Mouse (Mus musculus) left cerebral cortex, adult 8-10 months (tissue): ENCODE data around the gene Wdsub1. TPM values are rescaled to one million over a fixed set of nuclear protein-coding genes. Genes with fewer than 3 reads are reported as not detected.
"Not testable (repeated sequence)": the region's sequence is repeated elsewhere in the genome, so short reads cannot be mapped to it uniquely, and the experiment has no call there.

Source experiments
- DNase-seq, 2 experiments: peaks; one replicate each; pipeline ENCODE4 v3.0.0; 2022; ENCODE audit warnings: low spot score in 2 of 2
- total RNA-seq, 4 experiments: library from RNA; stranded (reverse); gene quantifications; 2 replicates each; pipeline ENCODE4 v1.2.4; 2022

Wdsub1 gene
- total RNA-seq, result 10 to 100 TPM; 15.4 to 19.4 (median 16.9) TPM

DNA sequence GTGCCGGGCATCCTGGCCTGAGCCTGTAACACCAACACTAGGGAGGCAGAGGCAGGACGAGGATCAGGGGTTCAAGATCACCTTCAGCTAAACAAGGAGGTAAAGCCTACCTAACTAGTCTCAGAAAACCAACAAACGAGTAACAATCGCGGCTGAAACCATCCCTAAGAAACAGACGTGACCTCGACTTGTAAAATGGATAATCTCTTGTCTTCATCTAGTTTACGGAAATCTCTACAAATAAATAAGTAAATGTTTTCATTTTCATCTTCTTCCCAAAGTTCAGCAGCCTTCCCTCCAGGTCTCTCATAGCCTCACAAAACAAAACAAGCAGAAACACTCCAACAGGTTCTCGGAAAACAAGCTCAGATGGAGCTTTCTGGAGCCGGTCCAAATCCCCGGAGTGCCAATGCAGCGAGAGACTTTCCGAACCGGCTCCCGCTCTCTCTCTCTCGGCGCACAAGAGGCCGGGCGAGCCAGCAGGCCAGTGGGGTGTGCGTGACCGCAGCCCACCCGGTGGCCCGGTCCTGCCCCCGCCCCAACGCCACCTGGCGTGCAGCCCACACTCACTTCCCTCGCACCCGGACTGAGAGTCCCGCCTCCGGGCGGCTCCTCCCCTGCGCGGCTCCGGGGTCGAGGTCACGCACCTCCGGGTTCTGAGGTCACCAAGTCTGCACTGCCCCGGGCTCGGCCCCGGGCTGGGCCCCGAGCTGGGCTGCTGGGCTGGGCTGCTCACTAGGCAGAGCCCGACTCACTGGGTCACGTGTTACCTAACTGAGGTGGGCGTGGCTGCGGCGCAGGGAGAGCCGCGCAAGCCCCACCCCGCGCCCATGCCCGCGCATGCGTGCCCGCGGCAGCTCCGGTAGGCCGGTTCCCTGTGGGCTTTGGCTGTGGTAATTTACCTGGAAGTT is at the start of gene Wdsub1:
TSS of gene Wdsub1 (minus strand) at position 761 of the 911 bp plus-strand sequence.
- DNase-seq, result peak; percentile 82 to 89

DNA sequence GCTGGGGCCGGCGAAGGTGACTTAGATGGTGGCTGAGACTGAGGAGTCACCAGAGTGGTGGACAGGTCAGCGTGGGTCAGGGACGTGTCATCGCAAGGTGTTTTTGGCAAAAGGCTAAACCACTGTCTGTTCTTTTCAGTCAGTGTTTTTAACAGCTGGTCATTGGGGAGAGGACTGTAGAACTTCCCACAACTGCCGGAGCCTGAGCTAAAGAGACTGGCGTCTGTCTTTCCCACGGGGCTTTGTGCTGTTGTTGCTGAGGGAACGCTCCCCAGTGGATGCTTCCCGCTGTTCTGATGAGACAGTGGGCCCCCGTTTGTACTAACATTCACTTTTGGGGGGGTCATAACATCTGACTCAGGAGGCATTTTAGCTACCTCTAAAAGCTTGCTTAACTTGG is 31.2 kb upstream of the Wdsub1 start:
- DNase-seq, result no peak

- no peak for DNase-seq
These were observed 25.7 kb upstream of the Wdsub1 start for GRCm38 (mm10) chr2:59908048-59908447.

GRCm38 (mm10) chr2:59904007-59904406 is 21.6 kb upstream of the Wdsub1 start:
- no peak for DNase-seq

GRCm38 (mm10) chr2:59898666-59899065 is 16.3 kb upstream of the Wdsub1 start:
- DNase-seq, result no peak

DNA sequence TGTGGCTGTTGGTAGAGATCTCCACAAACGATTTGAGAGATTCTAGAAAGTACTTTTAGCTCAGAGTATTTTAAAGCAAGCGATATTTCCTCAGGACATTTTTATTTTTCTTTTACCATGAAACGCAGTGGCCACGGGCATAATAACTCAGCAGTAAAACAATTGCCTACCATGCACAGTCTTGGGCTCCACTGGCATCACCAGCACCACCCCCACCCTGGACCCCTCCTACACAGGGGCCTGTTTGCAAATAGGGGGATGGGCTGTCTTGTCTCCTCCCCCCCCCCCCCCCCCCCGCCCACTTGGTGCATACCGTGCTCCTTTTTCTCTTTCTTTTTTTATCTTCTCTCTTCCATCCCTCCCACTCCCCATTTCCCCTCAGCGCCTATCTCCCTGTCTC is 15.7 kb upstream of the Wdsub1 start:
- no peak for DNase-seq

GRCm38 (mm10) chr2:59896837-59897236 is 14.4 kb upstream of the Wdsub1 start:
- no peak for DNase-seq

DNA sequence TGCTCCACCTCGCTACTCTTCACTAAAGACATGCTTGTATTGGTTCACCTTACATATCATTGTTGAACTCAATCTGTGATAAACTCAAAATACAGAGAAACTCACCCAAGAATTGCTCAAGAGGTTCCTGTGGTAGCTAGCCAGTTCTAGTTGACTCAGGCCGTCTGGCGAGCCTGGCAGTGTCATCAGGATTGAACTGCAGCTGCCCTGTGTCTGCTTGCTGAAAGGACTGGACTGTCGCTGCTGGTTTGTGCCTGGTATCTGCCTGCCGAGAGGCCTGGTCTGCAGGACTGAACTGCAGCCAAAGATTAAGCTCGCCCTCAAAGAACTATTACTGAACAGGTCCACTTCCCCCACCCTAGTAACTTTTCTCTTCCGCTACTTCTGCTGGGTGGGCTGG is 14.0 kb upstream of the Wdsub1 start:
- no peak for DNase-seq

- DNase-seq, result no peak
These were observed 7.3 kb upstream of the Wdsub1 start for GRCm38 (mm10) chr2:59889699-59890098.

GRCm38 (mm10) chr2:59882742-59883281 is 421 bp upstream of the Wdsub1 start:
- DNase-seq, result no peak

GRCm38 (mm10) chr2:59881404-59881803 is 987 bp downstream of the Wdsub1 start:
- no peak for DNase-seq

GRCm38 (mm10) chr2:59878221-59878620 is 4.2 kb downstream of the Wdsub1 start:
- DNase-seq, result no peak

DNA sequence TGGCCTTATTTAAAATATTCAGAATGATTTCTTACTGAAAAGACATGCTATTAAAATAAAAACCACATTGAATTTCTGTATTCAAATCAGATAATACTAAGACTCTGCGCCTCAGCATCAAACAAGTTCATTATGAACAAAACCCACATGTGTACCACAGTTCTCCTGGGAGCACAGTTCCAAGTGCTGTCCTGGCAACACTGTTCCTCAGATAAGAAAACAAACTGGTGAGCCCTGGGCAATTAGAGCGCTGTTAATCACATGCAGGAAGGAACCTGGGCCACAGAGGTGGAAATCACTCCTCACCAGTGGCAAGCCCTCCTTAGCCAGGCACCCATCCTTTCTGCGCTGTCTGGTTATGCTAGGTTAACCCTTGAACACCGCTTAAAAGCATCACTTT is 5.1 kb downstream of the Wdsub1 start:
- no peak for DNase-seq

- no peak for DNase-seq
These were observed 5.9 kb downstream of the Wdsub1 start for GRCm38 (mm10) chr2:59876482-59876881.

DNA sequence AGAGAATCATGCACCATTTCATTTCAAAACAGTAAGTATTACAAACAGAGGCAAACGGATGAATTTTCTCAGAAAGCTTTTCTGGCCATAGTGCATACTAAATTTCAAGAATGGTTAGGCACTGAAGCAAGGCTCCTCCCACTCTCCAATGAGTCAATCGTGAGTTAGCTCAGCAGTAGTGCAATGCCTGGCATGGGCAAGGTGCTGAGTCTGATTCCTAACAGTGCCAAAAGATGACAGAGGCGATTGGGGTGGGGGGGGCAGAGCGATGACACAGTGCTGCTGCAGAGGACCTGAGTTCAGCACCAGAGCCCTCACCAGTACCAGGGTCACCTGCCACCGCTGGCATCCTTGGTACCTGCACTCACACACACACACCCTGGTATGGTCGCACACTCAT is 11.9 kb downstream of the Wdsub1 start:
- no peak for DNase-seq

DNA sequence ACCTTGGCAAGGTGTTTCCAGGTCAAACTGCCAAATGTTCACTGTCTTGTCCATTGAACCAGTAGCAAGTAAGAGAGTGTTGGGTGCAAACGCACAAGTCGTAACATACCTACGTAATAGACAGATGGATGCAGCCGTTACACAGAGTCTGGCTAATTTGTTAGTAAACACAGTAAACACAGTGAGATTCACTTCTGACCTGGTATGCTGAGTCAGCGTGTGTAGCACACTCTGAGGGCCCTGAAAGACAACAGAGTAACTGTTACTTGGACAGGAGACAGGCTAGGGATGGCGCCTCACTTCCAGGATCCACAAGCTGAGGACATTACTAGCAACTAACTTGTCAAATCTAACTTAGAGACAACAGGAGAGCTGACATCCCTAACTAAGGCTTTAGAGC is 19.8 kb downstream of the Wdsub1 start:
- no peak for DNase-seq

GRCm38 (mm10) chr2:59854363-59854762 is 28.0 kb downstream of the Wdsub1 start:
- no peak for DNase-seq

- DNase-seq, result no peak
These were observed 28.8 kb downstream of the Wdsub1 start for GRCm38 (mm10) chr2:59853543-59853942.

- DNase-seq, result no peak
These were observed 29.5 kb downstream of the Wdsub1 start for GRCm38 (mm10) chr2:59852916-59853315.

DNA sequence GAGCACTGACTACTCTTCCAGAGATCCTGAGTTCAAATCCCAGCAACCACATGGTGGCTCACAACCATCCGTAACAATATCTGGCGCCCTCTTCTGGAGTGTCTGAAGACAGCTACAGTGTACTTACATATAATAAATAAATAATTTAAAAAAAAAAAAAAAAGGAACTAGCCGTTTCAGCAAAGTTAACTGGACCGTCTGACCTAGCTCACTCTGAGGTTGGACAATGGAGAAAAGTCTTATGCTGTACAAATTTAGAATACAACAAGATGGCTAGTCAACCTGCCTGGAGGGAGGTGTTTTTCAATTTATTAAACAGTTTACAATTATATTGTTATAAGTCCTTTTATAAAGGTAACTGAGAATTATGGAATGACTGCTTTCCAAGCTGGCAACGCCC is 30.5 kb downstream of the Wdsub1 start:
- DNase-seq, result not testable (repeated sequence)

DNA sequence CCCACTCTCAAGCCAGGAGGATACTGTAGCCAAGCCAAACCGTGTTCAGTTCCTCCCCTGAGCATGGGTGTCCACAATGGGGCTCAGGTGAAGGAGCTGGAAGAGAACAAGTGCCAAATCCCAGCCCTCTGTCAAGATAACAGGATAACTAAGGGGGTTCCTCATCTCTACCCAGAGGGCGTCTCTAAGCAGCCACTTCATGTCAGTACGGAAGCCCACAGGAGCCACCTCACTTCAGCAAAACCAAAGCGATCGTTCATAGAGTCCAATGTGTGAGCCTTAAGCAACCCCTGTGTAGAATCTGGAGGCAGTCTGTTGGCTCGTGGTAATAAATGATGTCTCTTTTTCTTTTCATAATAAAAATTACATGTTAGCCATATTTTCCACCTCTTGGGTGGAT is 38.5 kb downstream of the Wdsub1 start:
- no peak for DNase-seq

GRCm38 (mm10) chr2:59843156-59843555 is 39.2 kb downstream of the Wdsub1 start:
- DNase-seq, result no peak

GRCm38 (mm10) chr2:59842556-59843008 is 39.8 kb downstream of the Wdsub1 start:
- no peak for DNase-seq
